Mouse (Mus musculus) hindbrain, embryonic 11.5 days (tissue): Measurements from ENCODE around the gene Car5b. TPM values are rescaled to one million over a fixed set of nuclear protein-coding genes. Genes with fewer than 3 reads are reported as not detected.

Experiments
- ATAC-seq: fragments of 200-750 bp; cut with Nextera tagmentation; 2 replicates; pipeline ENCODE4 v1.8.0; 2017; ENCODE audit warnings: mild to moderate bottlenecking, moderate TSS enrichment, moderate library complexity; ENCODE audit not compliant: low FRiP score
- DNase-seq: peaks from one replicate; pipeline ENCODE4 v3.0.0-alpha.2; 2015; ENCODE audit warnings: low spot score
- H3K27ac ChIP-seq: fragments of 300-500 bp; sonication (generic); 2 replicates; pipeline ENCODE4 v1.5.1; 2014; ENCODE audit warnings: mild to moderate bottlenecking, low read depth, low read length
- H3K27me3 ChIP-seq: fragments of 300-500 bp; sonication (generic); 2 replicates; pipeline ENCODE4 v1.6.1; 2014; ENCODE audit warnings: mild to moderate bottlenecking, low read length, moderate library complexity, mixed read lengths; ENCODE audit not compliant: control insufficient read depth, insufficient read depth
- H3K36me3 ChIP-seq: fragments of 300-500 bp; sonication (generic); 2 replicates; pipeline ENCODE4 v1.6.1; 2014; ENCODE audit warnings: mild to moderate bottlenecking, low read length, moderate library complexity, mixed read lengths; ENCODE audit not compliant: control insufficient read depth, insufficient read depth
- H3K4me1 ChIP-seq: fragments of 300-500 bp; sonication (generic); replicated peaks from 2 replicates; pipeline ENCODE4 v1.6.1; 2014; ENCODE audit warnings: low read length, mixed read lengths; ENCODE audit not compliant: control insufficient read depth, insufficient read depth
- H3K4me2 ChIP-seq: fragments of 300-500 bp; sonication (generic); replicated peaks from 2 replicates; pipeline ENCODE4 v1.6.1; 2014; ENCODE audit warnings: mild to moderate bottlenecking, low read depth, low read length
- H3K4me3 ChIP-seq: fragments of 300-500 bp; sonication (generic); 2 replicates; pipeline ENCODE4 v1.5.1; 2014; ENCODE audit warnings: low read depth, low read length
- H3K9ac ChIP-seq: fragments of 300-500 bp; sonication (generic); 2 replicates; pipeline ENCODE4 v1.6.1; 2014; ENCODE audit warnings: low read depth, low read length
- H3K9me3 ChIP-seq: fragments of 300-500 bp; sonication (generic); 2 replicates; pipeline ENCODE4 v1.6.1; 2016; ENCODE audit warnings: low read length; ENCODE audit not compliant: control insufficient read depth
- WGBS: fragments of 180-500 bp; shearing (Covaris S2); extraction: QIAGEN DNeasy Blood & Tissue Kit; methylation state at CpG from one replicate; pipeline ENCODE4 v1.1.7; 2014; 5-methylcytosine and 5-hydroxymethylcytosine counted together
- polyA plus RNA-seq: library from polyadenylated mRNA; unstranded; fragments of >200 nt; fragmentation: Nextera tagmentation; extraction: Ambion mirVana; gene quantifications from 2 replicates; pipeline ENCODE4 v1.2.1, GENCODE M21; 2014

Gene Car5b
- 0.23 and 0.46 TPM in 2 replicates for polyA plus RNA-seq

DNA sequence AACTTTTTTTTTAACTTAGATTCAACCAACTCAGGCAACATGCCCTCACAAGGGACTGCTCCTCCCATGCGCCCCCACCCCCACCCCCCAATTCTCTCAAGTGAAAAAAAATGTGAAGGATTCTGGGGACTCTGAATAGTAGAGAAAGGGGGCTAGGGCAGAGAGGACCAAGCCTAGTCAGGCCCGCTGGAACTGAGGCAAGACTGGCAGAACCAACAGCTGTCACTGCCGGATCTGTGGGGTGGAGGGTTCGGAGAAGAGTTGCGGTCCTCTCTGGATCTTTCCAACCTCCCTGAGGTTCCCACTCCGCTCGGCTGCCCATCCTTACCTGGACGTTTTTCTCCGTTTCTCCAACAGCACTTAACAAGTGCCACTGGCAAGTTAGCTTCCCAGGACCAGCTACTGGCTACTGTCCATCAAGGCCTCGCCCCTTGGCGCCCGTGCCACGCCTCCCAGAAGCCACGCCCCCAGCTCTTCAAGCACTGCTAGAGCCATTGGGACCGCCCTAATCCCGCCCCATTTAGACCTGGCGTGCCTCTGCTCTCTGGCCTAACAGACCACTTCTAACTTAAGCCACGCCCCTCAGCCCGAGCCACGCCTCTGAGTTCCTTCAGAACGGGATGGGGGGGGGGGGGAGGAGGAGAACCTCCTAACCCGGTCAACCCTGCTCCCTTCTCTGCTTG lies at the start of gene Car5b:
TSS of gene Car5b (minus strand) at position 391 of the 683 bp plus-strand sequence.
- WGBS, result 10% methylated on average over 18 of the region's 22 CpGs
- Histone ChIP-seq H3K4me2 (peak within 1 kb of the TSS; percentile 29), H3K9me3 (no peaks in the 10 kb centered on the region), H3K36me3 (no peaks in the 10 kb centered on the region), H3K4me1 (no peaks in the 10 kb centered on the region), H3K9ac (no peak within 1 kb of the TSS), H3K27ac (no peak within 1 kb of the TSS), H3K4me3 (peak within 1 kb of the TSS; percentile 4; the same call in 1 of the 2 replicates), H3K27me3 (no peaks in the 10 kb centered on the region; the same call in none of the 2 replicates)
- ATAC-seq (peak; percentile 98), DNase-seq (peak; percentile 85)

DNA sequence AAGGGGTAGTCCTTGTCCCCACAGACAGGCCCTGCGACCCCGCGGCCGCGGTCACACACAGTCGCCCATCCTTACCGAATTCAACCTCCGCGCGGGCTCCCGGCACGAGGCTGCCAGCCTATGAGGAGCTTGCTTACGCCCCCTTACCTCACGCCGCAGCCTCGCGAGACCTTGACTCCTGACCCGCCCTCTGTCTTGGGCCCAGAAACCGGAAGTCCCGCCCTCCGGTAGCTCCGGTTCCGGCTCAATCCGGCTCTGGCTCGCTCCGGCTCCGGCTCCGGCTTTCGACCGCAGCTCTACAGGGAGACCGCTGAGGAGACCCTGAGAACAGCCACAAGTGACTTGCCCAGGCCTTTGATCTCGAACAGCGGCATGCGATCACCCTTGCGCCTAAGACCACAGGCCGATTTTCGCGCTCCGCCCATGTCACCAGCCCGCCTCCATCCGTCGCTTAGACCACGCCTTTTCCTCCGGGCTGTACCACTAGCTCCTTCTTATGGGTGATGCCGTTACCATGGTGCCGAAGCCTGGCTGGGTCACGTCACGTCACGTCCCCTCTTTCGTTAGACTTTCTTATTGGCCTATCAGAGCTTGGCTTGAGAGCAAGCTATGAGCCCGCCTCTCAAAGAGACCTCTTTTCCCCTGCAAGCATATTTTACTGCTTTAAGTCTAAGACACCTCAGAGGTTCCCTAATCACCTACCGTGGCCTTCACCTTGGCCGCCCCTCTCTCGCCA lies 48.4 kb upstream of the Car5b start, which contains the start of gene Siah1b:
TSS of gene Siah1b (minus strand) at position 454 of the 736 bp plus-strand sequence.
- Histone ChIP-seq H3K4me2 (peak within 1 kb of the TSS; percentile 54), H3K9ac (peak within 1 kb of the TSS; percentile 44; the same call in 1 of the 2 replicates), H3K36me3 (no peaks in the 10 kb centered on the region), H3K27ac (no peak within 1 kb of the TSS; the same call in 1 of the 2 replicates), H3K4me3 (peak within 1 kb of the TSS; percentile 52), H3K4me1 (no peaks in the 10 kb centered on the region), H3K9me3 (no peaks in the 10 kb centered on the region), H3K27me3 (no peaks in the 10 kb centered on the region)
- DNase-seq (peak; percentile 89), ATAC-seq (peak; percentile 99)
- 19% methylated on average over 53 of the region's 54 CpGs for whole genome bisulfite sequencing

DNA sequence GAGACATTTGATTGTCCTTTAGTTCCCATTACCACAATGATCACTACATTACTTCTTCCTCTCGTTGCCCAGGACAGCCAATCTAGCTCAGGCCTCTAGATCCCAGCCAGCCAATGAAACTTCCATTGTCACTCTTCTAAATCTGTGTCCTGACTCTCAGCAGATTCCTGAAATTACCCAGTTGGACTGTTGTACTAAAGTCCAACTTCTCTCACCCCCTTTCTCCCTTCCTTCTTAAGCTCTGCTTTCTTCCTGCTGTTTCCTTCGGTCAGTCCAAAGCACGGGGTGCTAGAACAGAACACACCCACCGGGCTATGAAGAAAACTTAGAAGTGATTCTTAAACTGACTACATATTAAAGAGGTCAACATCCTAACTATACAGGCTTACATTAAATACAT lies 41.2 kb upstream of the Car5b start:
- Histone ChIP-seq H3K27me3 (no peaks in the 10 kb centered on the region), H3K9me3 (no peaks in the 10 kb centered on the region), H3K4me2 (no peak overlapping the region), H3K4me1 (no peaks in the 10 kb centered on the region), H3K9ac (no peak overlapping the region), H3K27ac (no peak overlapping the region), H3K36me3 (no peaks in the 10 kb centered on the region), H3K4me3 (no peak overlapping the region)
- DNase-seq (no peak), ATAC-seq (no peak)
- WGBS, result 81% methylated on average over 4 of the region's 4 CpGs

DNA sequence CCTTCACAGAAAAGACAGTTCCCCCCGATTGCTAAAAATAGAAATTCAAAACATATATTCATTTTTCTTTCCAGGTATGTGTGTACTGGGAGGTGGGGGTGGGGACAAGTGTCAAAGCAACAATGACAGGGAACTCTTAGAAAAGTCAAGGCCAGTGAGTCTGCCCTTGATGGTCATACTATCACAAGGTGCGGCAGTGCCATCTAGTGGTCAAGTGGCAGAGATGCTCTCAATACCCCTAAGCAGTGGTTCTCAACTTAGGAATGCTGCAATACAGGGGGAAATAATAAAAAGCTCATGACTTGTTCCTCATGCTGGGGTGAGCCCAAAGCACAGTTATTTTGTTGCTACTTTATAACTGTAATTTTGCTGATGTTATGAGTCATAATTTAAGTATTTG lies 38.4 kb upstream of the Car5b start:
- peak; percentile 76 for DNase-seq
- WGBS, result 19% methylated on average over 2 of the region's 2 CpGs

DNA sequence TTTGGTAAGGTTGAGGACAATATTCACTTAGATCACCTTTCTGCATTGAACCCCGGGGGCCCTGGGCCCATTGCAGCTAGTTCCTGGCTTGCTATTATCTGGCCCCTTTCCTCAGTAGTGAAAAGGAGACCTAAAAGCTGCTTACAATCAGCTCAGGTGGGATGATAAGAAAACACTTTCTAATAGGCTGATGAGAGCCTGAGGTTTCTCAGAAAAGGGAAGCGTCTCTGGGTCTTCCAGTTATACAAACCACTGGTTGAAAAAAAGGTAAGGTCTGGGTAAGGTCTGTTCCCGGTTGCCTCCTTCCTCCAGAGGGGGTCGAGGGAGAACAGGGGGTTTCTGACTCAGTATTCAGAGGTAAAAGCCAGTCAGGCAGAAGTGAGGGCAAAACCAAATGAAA lies 31.3 kb upstream of the Car5b start:
- no peaks in the 10 kb centered on the region for H3K36me3 ChIP-seq
- H3K9ac ChIP-seq, result no peak overlapping the region
- H3K4me3 ChIP-seq, result no peak overlapping the region
- H3K4me2 ChIP-seq, result no peak overlapping the region
- DNase-seq (no peak), ATAC-seq (no peak)
- no peaks in the 10 kb centered on the region for H3K4me1 ChIP-seq
- 77% methylated on average over 4 of the region's 4 CpGs for WGBS
- no peaks in the 10 kb centered on the region for H3K27me3 ChIP-seq
- no peaks in the 10 kb centered on the region for H3K9me3 ChIP-seq
- H3K27ac ChIP-seq, result no peak overlapping the region

More for the DNA sequence above, 38.4 kb upstream of the Car5b start:
- Histone ChIP-seq H3K4me3 (no peak overlapping the region), H3K9ac (no peak overlapping the region), H3K27ac (no peak overlapping the region), H3K4me1 (no peaks in the 10 kb centered on the region), H3K36me3 (no peaks in the 10 kb centered on the region), H3K4me2 (no peak overlapping the region), H3K9me3 (no peaks in the 10 kb centered on the region), H3K27me3 (no peaks in the 10 kb centered on the region)
- ATAC-seq, result 0 out of 2 replicates have a peak, but pooled peaks have one; percentile 40

DNA sequence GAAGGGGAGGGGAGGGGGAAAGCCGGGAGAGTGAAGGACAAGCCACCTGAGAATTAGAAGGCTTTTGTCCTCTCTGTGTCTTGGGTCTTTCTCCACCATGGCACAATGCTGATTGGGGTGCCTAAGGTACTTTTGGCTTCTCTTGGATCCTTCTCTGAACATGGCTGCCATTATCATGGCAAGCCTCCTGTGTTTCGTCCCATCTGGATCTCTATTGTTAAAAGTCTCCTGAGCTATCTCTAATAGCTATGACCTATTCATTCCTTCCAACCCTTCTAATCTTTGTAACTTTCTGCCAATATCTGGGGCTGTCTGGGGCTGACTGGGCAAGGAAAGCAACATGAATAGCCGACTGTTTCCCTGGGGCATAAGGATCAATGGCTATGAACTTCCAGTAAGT lies 30.7 kb upstream of the Car5b start:
- Histone ChIP-seq H3K27me3 (no peaks in the 10 kb centered on the region), H3K9me3 (no peaks in the 10 kb centered on the region), H3K4me3 (no peak overlapping the region), H3K36me3 (no peaks in the 10 kb centered on the region), H3K27ac (no peak overlapping the region), H3K9ac (no peak overlapping the region), H3K4me1 (no peaks in the 10 kb centered on the region), H3K4me2 (no peak overlapping the region)
- DNase-seq (no peak), ATAC-seq (no peak)
- WGBS, result 82% methylated on average over 3 of the region's 3 CpGs

DNA sequence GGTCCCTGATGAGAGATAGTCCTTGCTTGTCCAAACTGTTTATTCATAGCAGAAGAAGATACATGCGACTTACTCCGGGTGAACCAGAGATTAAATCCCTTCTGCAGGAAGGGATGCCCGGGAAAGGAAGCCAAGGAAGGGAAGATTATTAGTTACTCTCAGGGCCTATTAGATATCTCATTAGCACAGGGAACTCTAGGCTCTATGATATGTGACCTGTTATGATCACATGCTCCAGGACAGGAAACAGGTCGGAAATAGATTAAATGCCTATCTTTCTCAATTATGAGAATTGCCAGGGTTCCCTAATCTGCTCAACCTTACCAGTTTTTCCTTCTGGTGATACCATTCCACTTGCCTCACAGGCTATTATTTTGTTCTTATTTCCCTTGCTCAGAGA lies 27.9 kb upstream of the Car5b start:
- H3K9ac ChIP-seq, result no peak overlapping the region
- H3K9me3 ChIP-seq, result no peaks in the 10 kb centered on the region
- no peaks in the 10 kb centered on the region for H3K36me3 ChIP-seq
- no peaks in the 10 kb centered on the region for H3K4me1 ChIP-seq
- H3K27ac ChIP-seq, result no peak overlapping the region
- no peak overlapping the region for H3K4me2 ChIP-seq
- H3K4me3 ChIP-seq, result no peak overlapping the region
- WGBS, result 95% methylated on average over 4 of the region's 4 CpGs
- no peaks in the 10 kb centered on the region for H3K27me3 ChIP-seq
- ATAC-seq, result no peak
- no peak for DNase-seq

DNA sequence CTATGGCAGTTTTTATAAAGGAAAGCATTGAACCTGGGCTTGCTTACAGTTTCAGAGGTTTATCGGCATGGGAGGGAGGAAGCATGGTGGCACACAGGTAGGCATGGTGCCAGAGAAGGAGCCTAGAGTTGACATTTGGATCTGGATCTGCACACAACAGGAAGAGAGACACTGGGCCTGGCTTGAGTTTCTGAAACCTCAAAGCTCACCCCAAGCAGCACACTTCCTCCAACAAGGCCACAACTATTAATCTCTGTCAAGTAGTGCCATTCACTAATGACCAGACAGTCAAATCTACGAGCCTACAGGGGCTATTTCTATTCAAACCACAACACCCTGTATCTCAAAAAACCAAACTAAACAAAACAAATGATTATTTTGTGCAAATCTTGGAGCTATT lies 18.9 kb upstream of the Car5b start:
- Histone ChIP-seq H3K4me2 (no peak overlapping the region), H3K27me3 (no peaks in the 10 kb centered on the region; the same call in 1 of the 2 replicates), H3K27ac (no peak overlapping the region), H3K36me3 (no peaks in the 10 kb centered on the region), H3K4me3 (no peak overlapping the region), H3K9me3 (no peaks in the 10 kb centered on the region), H3K9ac (no peak overlapping the region), H3K4me1 (no peaks in the 10 kb centered on the region)
- ATAC-seq (no peak), DNase-seq (no peak)
- WGBS, result 65% methylated on average over 2 of the region's 2 CpGs
